Mouse (Mus musculus): ENCODE measurements at regions not wholly inside any gene's neighbourhood (a gene's known extent, or its start where the extent isn't known, plus 50 kb on each side); places are given as distances from the start of the nearest gene placed in this dataset.

DNA sequence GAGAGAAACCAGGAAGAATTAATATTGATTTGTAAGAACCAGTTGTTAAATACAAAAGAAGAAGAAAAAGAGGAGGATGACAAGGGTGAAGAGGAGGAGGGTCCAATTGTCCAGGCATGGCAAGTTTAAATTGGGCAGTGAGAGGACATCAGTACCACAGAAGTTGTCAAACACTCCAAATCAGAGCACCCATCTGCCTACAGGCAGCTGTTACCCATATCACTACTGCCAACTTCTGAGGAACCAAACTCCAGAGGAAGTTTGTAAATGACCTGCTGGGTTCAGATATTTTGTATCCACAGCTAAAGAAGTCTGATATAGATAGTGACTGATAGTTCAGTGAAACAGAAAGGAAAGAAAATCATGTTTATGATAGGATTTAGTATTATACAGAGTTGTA is 802.6 kb downstream of the Gsdmc2 start:
- no peak for TF ChIP-seq CTCF (IDR thresholded peaks at IDR 0.05; ENCODE audit: low read depth, low read length)
- TF ChIP-seq POLR2A (IDR thresholded peaks at IDR 0.05; ENCODE audit: extremely low read depth, insufficient read depth, low read length): no peak
